Mouse (Mus musculus): ENCODE results near the gene Msx1. TPM values are rescaled to one million over a fixed set of nuclear protein-coding genes. Genes with fewer than 3 reads are reported as not detected.

Gene Msx1
- polyA plus RNA-seq, 1 experiment: not detected

GRCm38 (mm10) chr5:37783306-37783705 is 41.1 kb downstream of the Msx1 start:
- H3K27ac ChIP-seq (ENCODE audit: insufficient read depth, low read depth, low read length): no peak overlapping the region
- TF ChIP-seq POLR2A (IDR thresholded peaks at IDR 0.05; ENCODE audit: insufficient read depth, low read depth, low read length) (no peak), CTCF (IDR thresholded peaks at IDR 0.05; ENCODE audit: insufficient read depth, low read depth, low read length) (no peak)
- H3K4me3 ChIP-seq (ENCODE audit: insufficient read depth, low read depth, low read length): no peak overlapping the region
- WGBS: 21% methylated on average over 8 of the region's 8 CpGs
- no peaks in the 10 kb centered on the region for H3K4me1 ChIP-seq (ENCODE audit: control insufficient read depth, insufficient read depth, low read length)

DNA sequence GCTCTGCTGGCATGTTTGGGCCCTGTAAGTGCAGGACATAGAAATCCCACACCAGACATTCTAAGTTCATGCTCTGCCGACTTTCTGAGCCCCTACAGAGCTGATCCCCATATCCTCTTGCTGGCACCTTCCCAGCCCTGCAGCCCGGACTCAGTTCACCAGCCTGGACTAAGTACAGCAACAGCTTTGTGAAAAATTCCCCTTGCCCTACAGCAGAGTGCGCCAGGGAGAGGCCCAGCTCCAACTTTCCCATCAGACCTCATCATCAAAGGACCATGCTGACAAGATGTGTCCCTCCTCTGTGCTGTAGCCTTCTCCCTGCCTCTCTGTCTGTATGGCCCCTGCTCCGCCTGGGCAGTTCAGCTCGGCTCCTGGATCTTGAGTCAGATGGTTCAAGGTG is 48.7 kb downstream of the Msx1 start:
- Histone ChIP-seq H3K4me1 (ENCODE audit: control insufficient read depth, insufficient read depth, low read length) (0 out of 2 replicates have a peak, but pooled peaks cover 2% of the 10 kb centered on the region), H3K4me3 (ENCODE audit: insufficient read depth, low read depth, low read length) (no peak overlapping the region), H3K27ac (ENCODE audit: insufficient read depth, low read depth, low read length) (no peak overlapping the region)
- 61% methylated on average over 5 of the region's 5 CpGs for WGBS
- TF ChIP-seq CTCF (IDR thresholded peaks at IDR 0.05; ENCODE audit: insufficient read depth, low read depth, low read length) (no peak), POLR2A (IDR thresholded peaks at IDR 0.05; ENCODE audit: insufficient read depth, low read depth, low read length) (no peak)

DNA sequence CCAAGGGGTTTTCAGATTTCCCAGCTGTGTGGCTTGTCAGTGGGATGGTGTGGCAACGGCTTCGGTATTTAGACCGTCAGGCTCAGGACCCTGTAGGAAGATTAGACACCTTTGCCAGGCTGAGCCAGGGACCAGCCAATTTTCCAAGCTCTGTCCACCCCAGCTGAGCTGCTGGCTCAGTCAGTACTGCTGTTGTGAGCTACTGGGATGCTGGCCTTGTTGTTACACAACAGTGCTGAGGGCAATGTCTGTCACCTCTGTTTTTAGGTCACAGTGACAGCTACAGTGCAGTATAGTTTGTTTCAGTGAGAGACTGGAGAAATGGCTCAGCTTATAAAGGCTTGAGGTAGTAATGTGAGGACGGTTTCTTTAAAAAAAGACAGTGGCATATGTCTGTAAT is 50.4 kb downstream of the Msx1 start:
- 77% methylated on average over 4 of the region's 4 CpGs for WGBS
- TF ChIP-seq POLR2A (IDR thresholded peaks at IDR 0.05; ENCODE audit: insufficient read depth, low read depth, low read length): no peak
- TF ChIP-seq CTCF (IDR thresholded peaks at IDR 0.05; ENCODE audit: insufficient read depth, low read depth, low read length): no peak
- Histone ChIP-seq H3K4me3 (ENCODE audit: insufficient read depth, low read depth, low read length) (no peak overlapping the region), H3K4me1 (ENCODE audit: control insufficient read depth, insufficient read depth, low read length) (peaks cover 5% of the 10 kb centered on the region; the same call in 1 of the 2 replicates), H3K27ac (ENCODE audit: insufficient read depth, low read depth, low read length) (no peak overlapping the region)

DNA sequence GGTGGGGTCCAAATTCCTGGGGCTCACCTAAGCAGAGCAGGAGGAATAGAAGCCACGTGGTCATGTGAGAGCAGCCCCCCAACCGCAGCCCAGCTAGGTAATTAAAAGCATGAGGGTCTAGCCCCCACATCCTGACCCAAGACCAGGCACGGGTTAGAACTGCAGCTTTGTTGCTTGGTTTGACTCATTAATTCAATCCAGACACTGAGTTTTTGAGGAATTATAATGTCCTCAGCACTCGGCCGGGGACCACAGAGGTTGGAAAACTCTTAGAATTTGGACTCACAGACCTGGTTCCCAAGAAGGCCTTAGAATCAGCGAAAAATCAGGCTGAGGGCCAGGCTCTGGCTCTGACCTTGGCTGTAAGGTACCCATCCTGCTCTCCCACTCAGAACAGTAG is 53.5 kb downstream of the Msx1 start:
- TF ChIP-seq CTCF (IDR thresholded peaks at IDR 0.05; ENCODE audit: insufficient read depth, low read depth, low read length) (no peak), POLR2A (IDR thresholded peaks at IDR 0.05; ENCODE audit: insufficient read depth, low read depth, low read length) (no peak)
- peaks cover 7% of the 10 kb centered on the region; the same call in 1 of the 2 replicates for H3K4me1 ChIP-seq (ENCODE audit: control insufficient read depth, insufficient read depth, low read length)
- 85% methylated on average over 6 of the region's 6 CpGs for whole genome bisulfite sequencing

More for the DNA sequence above, 53.5 kb downstream of the Msx1 start:
- Histone ChIP-seq H3K4me3 (ENCODE audit: insufficient read depth, low read depth, low read length) (no peak overlapping the region), H3K27ac (ENCODE audit: insufficient read depth, low read depth, low read length) (no peak overlapping the region)

Other genes starting within 250 kb of the Msx1 start
- not detected in 2 replicates for gene Stk32b, start 107.4 kb downstream of the Msx1 start, polyA plus RNA-seq (2012; ENCODE audit: insufficient read depth, insufficient read length, low replicate concordance, missing spikeins)
- gene Cytl1, start 89.1 kb downstream of the Msx1 start, polyA plus RNA-seq (2012; ENCODE audit: insufficient read depth, insufficient read length, low replicate concordance, missing spikeins): not detected in 2 replicates
- not detected in 2 replicates for gene Stx18, start 214.2 kb upstream of the Msx1 start, polyA plus RNA-seq (2012; ENCODE audit: insufficient read depth, insufficient read length, low replicate concordance, missing spikeins)